Mouse (Mus musculus) left cerebral cortex, postnatal 36 days (tissue): Measurements from ENCODE around the gene Mpzl2. TPM values are rescaled to one million over a fixed set of nuclear protein-coding genes. Genes with fewer than 3 reads are reported as not detected.

Source experiments
- DNase-seq, 2 experiments: peaks; one replicate each; pipeline ENCODE4 v3.0.0; 2021 to 2022; ENCODE audit warnings: low spot score in 2 of 2, mixed read lengths in 1 of 2
- intact Hi-C: fragments of 180-260 bp; cut with DNase I; formaldehyde crosslinking; loops from one replicate; pipeline ENCODE4 v1.15.1; 2025
- total RNA-seq, 2 experiments: library from RNA; stranded (reverse); gene quantifications; 2 replicates each; pipeline ENCODE4 v1.2.3; 2021

Gene Mpzl2
- total RNA-seq, 2 experiments from 2014 or later, result 0.84 to 1.4 TPM

- no peak for DNase-seq
- intact Hi-C loops, result no loop called here
Measured at GRCm38 (mm10) chr9:45077859-45078258, 38.3 kb downstream of the Mpzl2 start.

- intact Hi-C loops, result no loop called here
- DNase-seq, result no peak
Measured at GRCm38 (mm10) chr9:45079011-45079410, 39.4 kb downstream of the Mpzl2 start, which contains the start of gene Jaml. Gene Jaml (plus strand): TSS chr9:45079183.

- no peak for DNase-seq
- intact Hi-C loops, result no loop called here
Measured at GRCm38 (mm10) chr9:45083132-45083531, 43.5 kb downstream of the Mpzl2 start.

- no peak for DNase-seq
- intact Hi-C loops, result no loop called here
Measured at GRCm38 (mm10) chr9:45084556-45084955, 45.0 kb downstream of the Mpzl2 start.

GRCm38 (mm10) chr9:45085741-45086690 lies 46.4 kb downstream of the Mpzl2 start:
- DNase-seq, result no peak
- intact Hi-C loops, result no loop called here

GRCm38 (mm10) chr9:45088040-45088439 lies 48.4 kb downstream of the Mpzl2 start:
- intact Hi-C loops, result no loop called here
- no peak for DNase-seq

GRCm38 (mm10) chr9:45090811-45091210 lies 51.2 kb downstream of the Mpzl2 start:
- intact Hi-C loops, result no loop called here
- DNase-seq, result no peak

GRCm38 (mm10) chr9:45092641-45093040 lies 53.0 kb downstream of the Mpzl2 start:
- intact Hi-C loops, result no loop called here
- no peak for DNase-seq

- intact Hi-C loops, result no loop called here
- no peak for DNase-seq
Measured at GRCm38 (mm10) chr9:45095149-45095937, 55.7 kb downstream of the Mpzl2 start.

- intact Hi-C loops, result no loop called here
- DNase-seq, result no peak
Measured at GRCm38 (mm10) chr9:45097877-45098276, 58.3 kb downstream of the Mpzl2 start.

- intact Hi-C loops, result no loop called here
- DNase-seq, result no peak
Measured at GRCm38 (mm10) chr9:45098426-45098825, 58.8 kb downstream of the Mpzl2 start.

- intact Hi-C loops, result no loop called here
- DNase-seq, result no peak
Measured at GRCm38 (mm10) chr9:45102528-45102927, 62.9 kb downstream of the Mpzl2 start.

- intact Hi-C loops, result no loop called here
- no peak for DNase-seq
Measured at GRCm38 (mm10) chr9:45103211-45103979, 63.8 kb downstream of the Mpzl2 start.

Other genes with a start within 250 kb of the Mpzl2 start
- gene Tmem25, start 240.5 kb upstream of the Mpzl2 start, total RNA-seq, result 10 to 100 TPM; 54.0 to 54.9 TPM
- gene Ttc36, start 236.7 kb upstream of the Mpzl2 start, total RNA-seq, result 1 to 10 TPM in 1 of 2 experiments, not detected in 1; 1.4 TPM
- gene Kmt2a, start 158.5 kb upstream of the Mpzl2 start, total RNA-seq, result 10 to 100 TPM; 52.2 to 79.3 TPM
- gene Atp5l, start 119.1 kb upstream of the Mpzl2 start, total RNA-seq, result 100 to 1,000 TPM; 303 to 311 TPM
- 10 to 100 TPM; 60.9 to 78.5 TPM for gene Ube4a, start 74.2 kb upstream of the Mpzl2 start, total RNA-seq
- gene Cd3g, start 59.4 kb upstream of the Mpzl2 start, total RNA-seq, result not detected
- not detected for gene Cd3d, start 58.0 kb upstream of the Mpzl2 start, total RNA-seq
- gene Cd3e, start 30.2 kb upstream of the Mpzl2 start, total RNA-seq, result not detected
- gene Mpzl3, start 15.4 kb downstream of the Mpzl2 start, total RNA-seq, result 1 to 10 TPM; 4.3 to 4.6 TPM
- gene Jaml, start 39.4 kb downstream of the Mpzl2 start, total RNA-seq, result under 1 TPM; 0.62 to 0.63 TPM
- gene Scn2b, start 78.0 kb downstream of the Mpzl2 start, total RNA-seq, result 100 to 1,000 TPM; 251 to 273 TPM
- gene Scn4b, start 98.6 kb downstream of the Mpzl2 start, total RNA-seq, result 10 to 100 TPM; 68.8 to 73.4 TPM
- 1 to 10 TPM; 1.0 to 1.2 TPM for gene BC049352, start 142.2 kb downstream of the Mpzl2 start, total RNA-seq
- gene Tmprss4, start 164.3 kb downstream of the Mpzl2 start, total RNA-seq, result under 1 TPM; 0.18 to 0.20 TPM
- gene Il10ra, start 229.3 kb downstream of the Mpzl2 start, total RNA-seq, result 1 to 10 TPM; 2.9 to 3.9 TPM